Mouse (Mus musculus) lung, embryonic 16.5 days (tissue): Measurements from ENCODE around the gene Phactr1. TPM values are rescaled to one million over a fixed set of nuclear protein-coding genes. Genes with fewer than 3 reads are reported as not detected.

Experiments used
- ATAC-seq: fragments of 200-750 bp; cut with Nextera tagmentation; 2 replicates; pipeline ENCODE4 v1.8.0; 2017; ENCODE audit warnings: low read depth, mild to moderate bottlenecking, moderate library complexity
- H3K27ac ChIP-seq: fragments of 300-500 bp; sonication (generic); 2 replicates; pipeline ENCODE4 v1.5.1; 2014; ENCODE audit warnings: mild to moderate bottlenecking, control low read depth, low read length
- H3K27me3 ChIP-seq: fragments of 300-500 bp; sonication (generic); 2 replicates; pipeline ENCODE4 v1.6.1; 2014; ENCODE audit warnings: low read depth, low read length, mixed read lengths; ENCODE audit not compliant: control insufficient read depth, insufficient read depth
- H3K36me3 ChIP-seq: fragments of 300-500 bp; sonication (generic); 2 replicates; pipeline ENCODE4 v1.6.1; 2014; ENCODE audit warnings: low read length; ENCODE audit not compliant: control insufficient read depth, insufficient read depth
- H3K4me1 ChIP-seq: fragments of 300-500 bp; sonication (generic); replicated peaks from 2 replicates; pipeline ENCODE4 v1.6.1; 2014; ENCODE audit warnings: low read length, mixed read lengths; ENCODE audit not compliant: control insufficient read depth, insufficient read depth
- H3K4me2 ChIP-seq: fragments of 300-500 bp; sonication (generic); 2 replicates; pipeline ENCODE4 v1.6.1; 2014; ENCODE audit warnings: low read depth, low read length, control low read depth
- H3K4me3 ChIP-seq: fragments of 300-500 bp; sonication (generic); 2 replicates; pipeline ENCODE4 v1.5.1; 2014; ENCODE audit warnings: mild to moderate bottlenecking, low read length, control low read depth
- H3K9ac ChIP-seq: fragments of 300-500 bp; sonication (generic); 2 replicates; pipeline ENCODE4 v1.6.1; 2014; ENCODE audit warnings: low read length, control low read depth
- H3K9me3 ChIP-seq: fragments of 300-500 bp; sonication (generic); 2 replicates; pipeline ENCODE4 v1.6.1; 2016; ENCODE audit warnings: low read length; ENCODE audit not compliant: control insufficient read depth
- whole genome bisulfite sequencing: fragments of 180-500 bp; shearing (Covaris S2); extraction: QIAGEN DNeasy Blood & Tissue Kit; methylation state at CpG from one replicate; pipeline ENCODE4 v1.1.7; 2014; 5-methylcytosine and 5-hydroxymethylcytosine counted together
- polyA plus RNA-seq: library from polyadenylated mRNA; unstranded; fragments of >200 nt; fragmentation: Nextera tagmentation; extraction: Ambion mirVana; gene quantifications from 2 replicates; pipeline ENCODE4 v1.2.1, GENCODE M21; 2015

Gene Phactr1
- polyA plus RNA-seq, 1 experiment from 2014 or later, result 8.1 TPM

DNA sequence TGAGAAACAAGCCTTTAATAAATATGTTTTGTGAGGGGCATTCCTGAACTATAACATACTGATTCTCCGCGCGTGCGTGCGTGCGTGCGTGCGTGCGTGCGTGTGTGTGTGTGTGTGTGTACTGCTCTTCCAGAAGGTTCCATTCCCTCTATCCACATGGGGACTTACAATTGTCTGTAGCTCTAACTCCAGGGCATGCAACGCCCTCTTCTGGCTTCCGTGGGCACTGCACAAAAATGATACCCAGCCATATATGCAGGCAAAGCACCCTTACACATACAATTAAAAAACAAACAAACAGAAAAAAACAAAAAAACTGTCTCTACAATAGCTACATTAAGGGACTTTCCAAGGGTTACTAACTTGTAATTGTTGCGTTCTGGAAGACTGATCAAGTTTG is 108.8 kb downstream of the Phactr1 start:
- WGBS, result 86% methylated on average over 13 of the region's 13 CpGs
- H3K27me3 ChIP-seq, result no peaks in the 10 kb centered on the region
- H3K4me2 ChIP-seq, result no peak overlapping the region
- H3K9ac ChIP-seq, result no peak overlapping the region
- no peak overlapping the region for H3K27ac ChIP-seq
- no peaks in the 10 kb centered on the region for H3K36me3 ChIP-seq
- ATAC-seq, result no peak
- H3K4me1 ChIP-seq, result no peaks in the 10 kb centered on the region
- no peak overlapping the region for H3K4me3 ChIP-seq
- no peaks in the 10 kb centered on the region for H3K9me3 ChIP-seq

- H3K4me3 ChIP-seq, result no peak overlapping the region
Observed at GRCm38 (mm10) chr13:42792279-42792678, 111.9 kb downstream of the Phactr1 start.

DNA sequence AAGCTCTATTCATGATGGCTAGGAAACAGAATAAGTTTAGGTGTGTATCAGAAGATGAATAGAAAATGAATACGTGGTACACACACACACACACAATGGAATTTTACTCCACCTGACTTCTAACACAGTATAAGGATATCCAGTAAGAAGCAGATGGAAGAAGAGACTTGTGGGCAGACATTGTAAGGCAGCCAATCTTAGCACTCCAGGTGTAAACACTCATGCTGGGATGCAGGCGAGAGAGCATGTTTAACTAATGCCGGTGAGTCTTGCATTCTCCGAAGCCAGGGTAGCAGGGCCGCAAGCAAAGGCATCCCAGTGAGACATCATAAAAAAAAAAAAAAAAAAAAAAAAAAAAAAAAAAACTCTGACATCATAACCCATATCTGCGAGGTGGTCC is 120.1 kb downstream of the Phactr1 start:
- H3K4me2 ChIP-seq, result no peak overlapping the region
- no peak overlapping the region for H3K4me3 ChIP-seq
- H3K27ac ChIP-seq, result no peak overlapping the region
- no peaks in the 10 kb centered on the region for H3K27me3 ChIP-seq
- ATAC-seq, result no peak
- no peaks in the 10 kb centered on the region for H3K4me1 ChIP-seq
- no peak overlapping the region for H3K9ac ChIP-seq
- 68% methylated on average over 6 of the region's 6 CpGs for WGBS
- H3K36me3 ChIP-seq, result no peaks in the 10 kb centered on the region
- no peaks in the 10 kb centered on the region for H3K9me3 ChIP-seq

More at GRCm38 (mm10) chr13:42792279-42792678, 111.9 kb downstream of the Phactr1 start:
- no peak for ATAC-seq
- Histone ChIP-seq H3K27me3 (no peaks in the 10 kb centered on the region), H3K27ac (no peak overlapping the region), H3K9ac (no peak overlapping the region), H3K36me3 (no peaks in the 10 kb centered on the region), H3K4me1 (no peaks in the 10 kb centered on the region), H3K9me3 (no peaks in the 10 kb centered on the region), H3K4me2 (peak overlapping the region; percentile 30)
- 14% methylated on average over 8 of the region's 8 CpGs for WGBS

DNA sequence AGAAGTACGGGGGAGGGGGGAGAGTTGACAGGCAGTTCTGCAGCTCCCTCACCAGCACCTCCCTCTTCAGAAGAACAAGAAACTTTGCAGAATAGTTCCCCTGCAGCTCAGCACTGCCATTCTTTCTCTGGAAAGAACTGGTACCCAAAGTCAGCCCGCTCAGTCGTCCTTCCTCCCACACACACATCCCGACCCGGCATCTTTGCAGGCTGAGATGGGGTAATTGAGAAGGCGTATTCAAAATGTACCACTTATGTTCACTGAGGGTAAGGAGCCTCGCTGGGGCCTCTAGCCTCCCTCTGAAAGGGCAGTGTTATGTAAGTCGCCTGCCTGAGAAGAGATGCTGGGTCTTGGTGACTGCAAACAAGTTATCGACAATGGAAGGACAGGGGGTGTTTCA is 123.9 kb downstream of the Phactr1 start:
- Histone ChIP-seq H3K36me3 (no peaks in the 10 kb centered on the region), H3K4me1 (no peaks in the 10 kb centered on the region), H3K9ac (no peak overlapping the region), H3K27ac (no peak overlapping the region), H3K4me2 (no peak overlapping the region), H3K9me3 (no peaks in the 10 kb centered on the region), H3K4me3 (no peak overlapping the region), H3K27me3 (no peaks in the 10 kb centered on the region)
- WGBS, result 51% methylated on average over 9 of the region's 9 CpGs
- no peak for ATAC-seq

DNA sequence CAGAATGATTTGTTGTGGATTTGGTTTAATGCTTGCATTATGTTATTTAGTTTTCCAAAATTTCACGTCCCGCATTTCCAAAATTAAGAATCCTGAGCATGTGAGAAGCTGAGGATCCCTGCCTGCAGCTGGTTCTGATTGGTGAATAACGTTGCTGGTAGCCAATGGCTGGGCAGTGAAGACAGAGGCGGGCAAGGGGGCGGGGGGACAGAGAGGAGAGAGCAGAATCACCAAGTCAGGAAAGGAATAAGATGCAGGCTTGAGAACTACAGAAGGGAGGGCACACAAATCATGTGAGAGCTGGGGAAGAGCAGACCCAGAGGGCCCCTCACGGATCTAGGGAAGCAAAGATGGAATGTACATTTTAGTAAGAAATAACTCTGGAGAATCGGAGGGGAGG is 132.3 kb downstream of the Phactr1 start:
- H3K9ac ChIP-seq, result no peak overlapping the region
- no peak overlapping the region for H3K4me3 ChIP-seq
- WGBS, result 12% methylated on average over 7 of the region's 7 CpGs
- no peaks in the 10 kb centered on the region; the same call in 1 of the 2 replicates for H3K4me1 ChIP-seq
- H3K27ac ChIP-seq, result no peak overlapping the region
- peak; percentile 89 for ATAC-seq
- no peaks in the 10 kb centered on the region for H3K27me3 ChIP-seq
- peak overlapping the region; percentile 47 for H3K4me2 ChIP-seq
- 0 out of 2 replicates have a peak, but pooled peaks cover 3% of the 10 kb centered on the region for H3K9me3 ChIP-seq
- no peaks in the 10 kb centered on the region for H3K36me3 ChIP-seq

- 38% methylated on average over 9 of the region's 10 CpGs for WGBS
Observed at GRCm38 (mm10) chr13:42818378-42818777, 138.0 kb downstream of the Phactr1 start.

GRCm38 (mm10) chr13:42820513-42820912 is 140.1 kb downstream of the Phactr1 start:
- Histone ChIP-seq H3K27ac (no peak overlapping the region), H3K4me3 (no peak overlapping the region), H3K36me3 (no peaks in the 10 kb centered on the region), H3K27me3 (no peaks in the 10 kb centered on the region), H3K9me3 (0 out of 2 replicates have a peak, but pooled peaks cover 7% of the 10 kb centered on the region), H3K9ac (0 out of 2 replicates have a peak overlapping the region, but pooled peaks have one; percentile 32), H3K4me2 (no peak overlapping the region), H3K4me1 (no peaks in the 10 kb centered on the region)
- WGBS, result 44% methylated on average over 9 of the region's 9 CpGs
- no peak for ATAC-seq

More at GRCm38 (mm10) chr13:42818378-42818777, 138.0 kb downstream of the Phactr1 start:
- Histone ChIP-seq H3K27me3 (no peaks in the 10 kb centered on the region), H3K4me2 (no peak overlapping the region), H3K9me3 (0 out of 2 replicates have a peak, but pooled peaks cover 3% of the 10 kb centered on the region), H3K36me3 (no peaks in the 10 kb centered on the region), H3K27ac (no peak overlapping the region), H3K9ac (no peak overlapping the region), H3K4me3 (no peak overlapping the region), H3K4me1 (no peaks in the 10 kb centered on the region)
- ATAC-seq, result no peak

DNA sequence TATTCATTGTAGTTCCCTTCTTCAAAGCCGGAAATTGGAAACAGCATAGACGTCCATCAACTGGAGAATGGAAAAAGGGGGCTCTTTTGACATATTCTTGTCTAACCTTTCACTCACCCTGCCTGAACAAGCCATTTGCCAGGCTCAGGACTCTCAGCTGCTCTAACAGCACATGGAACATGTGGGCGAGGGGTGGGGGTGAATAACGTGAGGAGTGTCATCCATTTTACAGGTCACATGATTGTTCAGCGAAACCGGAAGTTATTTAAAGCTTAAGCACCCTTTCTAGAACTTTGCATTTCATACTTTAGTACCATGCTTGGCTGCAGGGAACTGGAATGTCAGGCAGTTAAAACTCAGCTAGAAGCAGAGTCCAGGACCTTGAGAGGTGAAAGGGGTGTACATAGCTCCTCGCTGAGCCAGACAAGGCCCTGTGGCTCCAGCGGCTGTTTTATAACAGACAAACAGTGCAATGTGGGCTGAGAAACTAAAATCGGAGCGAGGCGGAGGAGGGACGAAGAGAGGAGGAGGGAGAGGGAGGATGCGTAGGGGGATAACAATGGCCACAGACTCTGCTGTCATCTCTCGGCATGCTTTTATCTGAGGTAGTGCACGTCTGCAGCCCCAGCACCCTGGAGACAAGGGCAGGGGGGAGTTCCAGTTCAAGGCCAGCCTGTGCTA is 141.1 kb downstream of the Phactr1 start:
- H3K36me3 ChIP-seq, result no peaks in the 10 kb centered on the region
- no peak overlapping the region for H3K4me3 ChIP-seq
- no peak overlapping the region for H3K4me2 ChIP-seq
- whole genome bisulfite sequencing, result 65% methylated on average over 15 of the region's 15 CpGs
- H3K9ac ChIP-seq, result no peak overlapping the region
- no peak overlapping the region for H3K27ac ChIP-seq
- no peaks in the 10 kb centered on the region for H3K4me1 ChIP-seq
- ATAC-seq, result no peak
- no peaks in the 10 kb centered on the region for H3K27me3 ChIP-seq
- H3K9me3 ChIP-seq, result 0 out of 2 replicates have a peak, but pooled peaks cover 7% of the 10 kb centered on the region

GRCm38 (mm10) chr13:42822545-42822944 is 142.1 kb downstream of the Phactr1 start:
- ATAC-seq, result peak; percentile 61
- WGBS, result 18% methylated on average over 10 of the region's 10 CpGs
- no peak overlapping the region for H3K27ac ChIP-seq

More at GRCm38 (mm10) chr13:42822545-42822944, 142.1 kb downstream of the Phactr1 start:
- no peak overlapping the region for H3K4me2 ChIP-seq
- no peak overlapping the region for H3K9ac ChIP-seq
- H3K27me3 ChIP-seq, result no peaks in the 10 kb centered on the region
- no peaks in the 10 kb centered on the region for H3K4me1 ChIP-seq
- no peaks in the 10 kb centered on the region for H3K36me3 ChIP-seq
- 0 out of 2 replicates have a peak, but pooled peaks cover 4% of the 10 kb centered on the region for H3K9me3 ChIP-seq
- no peak overlapping the region for H3K4me3 ChIP-seq
